Mouse (Mus musculus) spleen, postnatal 4 days (tissue): Measurements from ENCODE around the gene Krt84.

Experiments used
- DNase-seq, 2 experiments: peaks; one replicate each; pipeline ENCODE4 v3.0.0; 2022; ENCODE audit warnings: low spot score in 2 of 2

Gene Krt84

DNA sequence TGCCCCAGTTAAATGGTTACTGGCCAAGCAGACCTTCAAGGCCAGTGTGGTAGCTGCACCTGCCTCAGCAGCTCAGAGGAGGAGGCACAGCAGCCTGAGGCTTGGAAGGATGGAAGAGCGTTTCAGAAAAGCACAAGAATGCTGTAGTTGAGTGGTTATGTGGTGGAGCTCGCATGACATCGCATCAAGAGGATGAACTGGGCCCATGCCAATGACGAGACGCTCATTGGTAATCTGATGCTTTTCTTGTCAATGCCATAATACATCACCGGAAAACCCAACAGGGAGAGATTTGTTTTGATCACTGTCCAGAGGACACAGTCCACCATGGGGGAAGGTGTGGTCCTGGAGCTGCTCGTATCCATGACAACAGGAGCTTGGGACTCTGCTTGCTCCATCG, 37.4 kb downstream of the Krt84 start:
- DNase-seq, result no peak

- DNase-seq, result no peak
Observed at GRCm38 (mm10) chr15:101494203-101494602, 38.4 kb downstream of the Krt84 start.

DNA sequence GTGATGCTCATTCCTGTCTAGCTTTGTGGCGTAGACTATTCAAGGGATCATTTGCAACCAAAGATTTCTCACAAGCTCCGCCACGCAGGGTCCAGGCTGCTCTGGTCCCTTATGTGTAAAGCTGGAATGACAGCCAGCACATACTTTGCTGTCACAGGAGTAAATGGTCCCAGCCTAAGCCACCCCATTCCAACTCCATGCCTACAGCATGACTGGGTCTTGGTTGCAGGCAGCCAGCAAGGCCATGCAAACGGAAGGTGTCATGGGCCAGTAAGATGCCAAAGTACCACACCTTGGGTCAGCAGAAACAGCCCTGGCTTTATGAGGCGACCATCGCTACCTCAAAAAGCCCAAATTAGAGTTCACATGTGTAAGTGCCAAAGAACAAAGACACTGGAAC, 38.9 kb downstream of the Krt84 start:
- DNase-seq, result no peak

- DNase-seq, result no peak
Observed at GRCm38 (mm10) chr15:101492718-101493117, 39.9 kb downstream of the Krt84 start.

GRCm38 (mm10) chr15:101491431-101491830, 41.2 kb downstream of the Krt84 start, which contains the start of gene Krt83:
Gene Krt83, minus strand, starts transcription at chr15:101491512.
- DNase-seq, result no peak

DNA sequence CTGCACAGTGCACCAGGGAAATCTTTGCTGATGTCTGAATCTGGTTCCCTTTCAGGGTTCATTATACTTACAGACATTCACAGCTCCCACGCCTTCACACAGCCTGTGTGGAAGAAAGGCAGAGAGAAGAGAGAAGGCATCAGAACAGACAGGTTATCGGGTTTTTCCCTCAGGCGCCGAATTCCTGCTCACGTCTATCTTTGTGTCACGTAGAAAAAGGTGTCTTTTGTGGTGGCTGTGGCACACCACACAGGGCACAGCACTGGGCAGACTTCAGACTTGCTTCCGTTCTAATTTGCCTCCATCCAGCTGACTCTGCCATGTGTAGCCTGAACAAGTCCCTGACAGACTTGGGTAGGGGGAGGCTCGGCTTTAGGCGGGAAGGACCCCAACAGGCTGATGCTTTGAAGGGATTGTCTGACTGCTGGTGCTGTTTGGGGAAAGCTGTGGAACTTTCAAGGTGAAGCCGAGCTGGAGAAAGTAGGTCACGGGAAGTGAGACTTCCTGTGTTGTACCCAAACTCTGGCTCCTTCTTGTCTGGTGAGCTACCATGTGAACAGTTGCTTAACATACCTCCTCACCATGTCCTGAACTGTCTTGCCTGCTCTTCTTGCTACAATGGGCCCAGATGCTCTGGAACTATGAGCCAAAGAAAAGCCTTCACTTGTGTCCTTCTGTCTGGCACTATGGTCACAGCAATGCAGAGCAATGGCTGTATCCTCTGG, 46.5 kb downstream of the Krt84 start:
- DNase-seq, result no peak

DNA sequence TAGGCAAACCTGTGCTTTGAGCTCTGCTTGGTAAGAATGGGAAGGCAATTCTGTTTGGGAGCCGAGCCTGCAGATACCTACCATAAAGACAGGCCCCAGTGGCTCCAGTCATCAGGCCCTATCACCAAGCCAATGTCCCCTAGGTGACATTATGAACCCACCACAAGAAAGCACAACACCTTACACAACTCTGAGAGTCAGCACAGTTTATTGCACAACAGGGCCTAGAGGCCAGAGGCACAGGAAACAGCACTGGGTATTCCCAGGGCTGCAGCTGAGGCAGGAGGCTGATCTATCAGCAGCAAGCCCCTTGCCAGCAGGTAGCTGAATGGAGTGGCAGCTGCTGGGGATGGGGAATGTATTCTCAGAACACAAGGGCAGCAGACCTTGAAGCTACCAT, 47.7 kb downstream of the Krt84 start:
- DNase-seq, result no peak

- no peak for DNase-seq
Observed at GRCm38 (mm10) chr15:101483646-101484045, 49.0 kb downstream of the Krt84 start.

- DNase-seq, result no peak
Observed at GRCm38 (mm10) chr15:101482056-101482455, 50.6 kb downstream of the Krt84 start.

- DNase-seq, result no peak
Observed at GRCm38 (mm10) chr15:101479666-101480060, 53.0 kb downstream of the Krt84 start.

DNA sequence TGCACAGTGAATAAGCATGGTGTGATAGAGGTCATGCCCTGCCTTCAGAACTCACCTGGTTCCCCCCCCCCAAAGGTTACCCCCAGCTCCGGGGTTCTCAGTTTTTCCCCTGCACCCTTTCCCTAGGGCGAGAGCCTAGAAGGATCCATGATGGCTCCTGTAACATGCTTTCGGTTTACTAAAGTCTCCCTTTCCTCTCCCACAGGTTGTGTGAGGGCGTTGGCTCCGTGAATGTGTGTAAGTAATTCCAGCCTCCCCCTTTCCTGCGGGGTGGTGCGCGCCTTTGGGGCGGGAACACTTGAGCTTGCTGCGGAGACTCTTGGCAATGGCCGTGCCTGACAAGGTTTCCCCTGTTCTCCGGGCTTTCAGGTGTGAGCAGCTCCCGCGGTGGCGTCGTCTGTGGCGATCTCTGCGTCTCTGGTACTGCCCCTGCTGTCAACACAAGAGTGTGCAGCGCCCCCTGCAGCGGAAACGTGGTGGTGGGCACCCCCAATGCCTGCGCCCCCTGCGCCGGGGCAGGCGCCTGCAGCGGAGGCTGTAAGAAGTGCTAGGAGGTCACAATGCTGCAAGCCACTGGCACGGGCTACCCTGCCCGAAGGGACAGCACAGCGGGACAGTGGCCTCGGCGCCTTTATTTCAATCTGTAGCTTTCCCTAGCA, 53.5 kb downstream of the Krt84 start:
- DNase-seq, result peak; percentile 39 to 78
